Mouse (Mus musculus) G1E (cell line): Measurements from ENCODE around the gene Emc9.

ENCODE experiments used
- CTCF ChIP-seq: IDR thresholded peaks from 2 replicates; pipeline ENCODE4 v1.5.1; 2012; ENCODE audit warnings: low read depth, low read length, inconsistent platforms, mixed read lengths
- GATA1 ChIP-seq: IDR thresholded peaks from 2 replicates; pipeline ENCODE4 v1.6.1; 2012; ENCODE audit warnings: borderline replicate concordance, low read length, inconsistent platforms, mixed read lengths
- POLR2AphosphoS5 ChIP-seq: IDR thresholded peaks from 2 replicates; pipeline ENCODE4 v1.6.1; 2012; ENCODE audit warnings: low read depth, low read length, inconsistent platforms; ENCODE audit not compliant: insufficient replicate concordance

DNA sequence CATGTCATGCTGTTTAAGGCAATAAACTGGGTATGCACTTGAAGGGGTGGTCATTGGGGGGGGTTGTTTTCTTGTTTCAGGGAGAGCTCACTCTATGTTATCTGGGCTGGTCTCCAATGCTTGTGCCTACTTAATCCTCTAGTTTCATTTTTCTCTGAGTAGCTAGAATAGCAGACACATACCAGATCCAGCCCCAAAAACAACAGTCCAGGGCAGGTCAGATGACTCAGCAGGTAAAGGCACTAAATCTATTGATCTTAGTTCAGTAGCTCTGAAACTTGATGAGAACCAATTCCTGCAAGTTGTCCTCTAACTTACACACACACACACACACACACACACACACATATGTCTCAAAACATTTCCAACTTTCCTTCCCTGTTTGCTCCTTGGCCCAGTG lies 13.3 kb downstream of the Emc9 start:
- TF ChIP-seq CTCF = no peak
- no peak for TF ChIP-seq POLR2AphosphoS5
- no peak for TF ChIP-seq GATA1
